Mouse (Mus musculus) forebrain, embryonic 16.5 days (tissue): ENCODE measurements around the gene Gm21761. TPM values are rescaled to one million over a fixed set of nuclear protein-coding genes. Genes with fewer than 3 reads are reported as not detected.
"Not testable (repeated sequence)": the region's sequence is repeated elsewhere in the genome, so short reads cannot be mapped to it uniquely, and the experiment has no call there.

Experiments used
- ATAC-seq: fragments of 200-750 bp; cut with Nextera tagmentation; 2 replicates; pipeline ENCODE4 v1.8.0; 2017; ENCODE audit warnings: mild to moderate bottlenecking, moderate library complexity
- H3K27ac ChIP-seq: fragments of 300-500 bp; sonication (generic); 2 replicates; pipeline ENCODE4 v1.5.1; 2014; ENCODE audit warnings: low read length, control low read depth
- H3K27me3 ChIP-seq: fragments of 300-500 bp; sonication (generic); replicated peaks from 2 replicates; pipeline ENCODE4 v1.6.1; 2014; ENCODE audit warnings: low read length; ENCODE audit not compliant: control insufficient read depth, insufficient read depth
- H3K36me3 ChIP-seq: fragments of 300-500 bp; sonication (generic); 2 replicates; pipeline ENCODE4 v1.6.1; 2014; ENCODE audit not compliant: control insufficient read depth, insufficient read depth
- H3K4me1 ChIP-seq: fragments of 300-500 bp; sonication (generic); replicated peaks from 2 replicates; pipeline ENCODE4 v1.6.1; 2014; ENCODE audit warnings: low read length; ENCODE audit not compliant: control insufficient read depth, insufficient read depth
- H3K4me2 ChIP-seq: fragments of 300-500 bp; sonication (generic); 2 replicates; pipeline ENCODE4 v1.6.1; 2014; ENCODE audit warnings: mild to moderate bottlenecking, low read length, control low read depth
- H3K4me3 ChIP-seq: fragments of 300-500 bp; sonication (generic); replicated peaks from 2 replicates; pipeline ENCODE4 v1.5.1; 2014; ENCODE audit warnings: mild to moderate bottlenecking, low read length, control low read depth
- H3K9ac ChIP-seq: fragments of 300-500 bp; sonication (generic); replicated peaks from 2 replicates; pipeline ENCODE4 v1.6.1; 2014; ENCODE audit warnings: low read depth, low read length, control low read depth
- H3K9me3 ChIP-seq: fragments of 300-500 bp; sonication (generic); 2 replicates; pipeline ENCODE4 v1.6.1; 2016; ENCODE audit warnings: low read length; ENCODE audit not compliant: control insufficient read depth
- WGBS: fragments of 180-500 bp; shearing (Covaris S2); extraction: QIAGEN DNeasy Blood & Tissue Kit; methylation state at CpG from one replicate; pipeline ENCODE4 v1.1.7; 2014; 5-methylcytosine and 5-hydroxymethylcytosine counted together
- polyA plus RNA-seq: library from polyadenylated mRNA; unstranded; fragments of >200 nt; fragmentation: Nextera tagmentation; extraction: Ambion mirVana; gene quantifications from 2 replicates; pipeline ENCODE4 v1.2.1, GENCODE M21; 2015

Gene Gm21761
- polyA plus RNA-seq, 1 experiment from 2014 or later = not detected

GRCm38 (mm10) chr13:119924597-119925340, 4.3 kb downstream of the Gm21761 start:
- H3K27ac ChIP-seq, H3K4me3 ChIP-seq, H3K4me1 ChIP-seq, ATAC-seq, H3K27me3 ChIP-seq, H3K9ac ChIP-seq, H3K4me2 ChIP-seq, H3K36me3 ChIP-seq, H3K9me3 ChIP-seq: not testable (repeated sequence)
- WGBS = 74% methylated on average over 2 of the region's 3 CpGs

DNA sequence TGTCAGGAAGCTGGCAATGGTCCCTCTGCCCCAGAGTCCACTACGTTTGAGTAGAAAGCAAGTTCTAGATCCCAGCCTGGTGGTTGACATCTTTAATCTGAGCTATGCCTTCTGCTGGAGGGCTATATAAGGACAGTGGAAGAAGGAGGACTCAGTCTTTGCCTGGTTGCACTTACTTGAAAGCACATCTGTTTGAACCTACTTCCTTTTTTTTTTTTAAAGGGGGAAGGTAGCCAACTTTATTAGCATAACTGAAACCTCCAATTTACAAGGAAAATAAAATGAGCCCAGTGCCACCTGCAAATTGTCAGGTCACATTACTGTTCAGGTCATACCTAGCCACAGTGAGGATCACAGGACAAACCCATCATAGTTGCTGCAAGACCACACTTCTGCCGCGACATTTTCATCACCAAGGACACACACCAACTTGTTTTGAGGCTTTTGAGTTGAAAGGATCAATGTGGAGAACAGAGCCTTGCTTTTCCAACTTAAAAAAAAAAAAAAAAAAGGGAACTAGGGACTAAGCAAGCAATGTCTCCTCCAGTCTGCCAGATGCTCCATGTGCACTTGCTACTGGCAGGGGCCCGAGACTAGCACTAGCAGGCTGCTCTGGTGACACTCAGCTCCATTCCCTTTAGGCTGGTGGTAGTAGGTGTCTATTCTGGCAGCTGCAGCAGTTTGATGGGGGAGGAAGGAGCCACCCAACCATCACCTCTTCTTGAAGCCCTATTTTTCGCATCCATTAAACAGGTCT, 11.9 kb downstream of the Gm21761 start:
- H3K9me3 ChIP-seq, H3K4me3 ChIP-seq, H3K9ac ChIP-seq, H3K36me3 ChIP-seq, ATAC-seq, H3K27ac ChIP-seq, H3K4me2 ChIP-seq, H3K4me1 ChIP-seq, H3K27me3 ChIP-seq: not testable (repeated sequence)
- WGBS = 84% methylated on average over 4 of the region's 5 CpGs

DNA sequence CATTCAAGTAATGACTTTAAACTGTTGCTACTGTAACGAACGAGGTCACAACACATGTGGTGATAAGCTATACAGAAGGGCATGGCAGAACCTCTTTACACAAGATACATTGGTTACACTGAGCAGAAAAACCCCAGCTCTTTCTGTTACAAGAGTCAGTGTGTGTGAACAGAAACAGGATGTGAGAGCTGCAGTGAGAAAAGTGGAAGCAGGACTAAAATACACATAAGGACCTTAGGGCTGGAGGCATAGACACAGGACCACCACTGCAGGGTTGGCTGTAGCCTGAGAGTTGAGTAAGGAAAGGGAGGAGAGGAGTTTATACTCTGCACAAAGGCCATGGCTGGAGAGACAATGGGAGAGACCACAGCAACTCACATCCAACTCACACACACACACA, 12.6 kb downstream of the Gm21761 start:
- not testable (repeated sequence) for H3K36me3 ChIP-seq, H3K9ac ChIP-seq, ATAC-seq, H3K27me3 ChIP-seq, H3K27ac ChIP-seq, H3K9me3 ChIP-seq, H3K4me1 ChIP-seq, H3K4me2 ChIP-seq, H3K4me3 ChIP-seq
- 74% methylated on average over 2 of the region's 2 CpGs for WGBS

DNA sequence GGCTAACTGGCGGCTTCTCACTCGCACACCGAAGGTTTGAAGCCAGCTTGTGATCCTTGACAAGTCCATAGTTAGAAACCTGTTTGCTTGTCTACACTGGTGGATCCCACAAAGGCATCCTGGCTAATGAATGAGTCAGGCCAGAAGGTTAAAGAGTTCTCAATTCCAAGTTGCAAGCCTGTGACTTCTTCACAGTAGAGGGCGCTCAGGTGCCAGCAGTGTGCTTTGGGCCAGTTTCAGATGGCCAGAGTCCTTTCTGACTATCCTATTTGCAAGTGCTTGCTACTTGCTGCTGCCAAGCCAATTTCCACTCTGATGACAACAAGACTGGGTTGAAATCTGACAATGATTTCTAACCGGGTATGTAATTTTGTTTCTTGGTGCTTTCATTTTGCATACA, 30.5 kb downstream of the Gm21761 start:
- not testable (repeated sequence) for ATAC-seq, H3K4me2 ChIP-seq, H3K4me1 ChIP-seq, H3K36me3 ChIP-seq, H3K9ac ChIP-seq, H3K4me3 ChIP-seq, H3K9me3 ChIP-seq, H3K27me3 ChIP-seq, H3K27ac ChIP-seq
- WGBS = 59% methylated on average over 4 of the region's 5 CpGs

DNA sequence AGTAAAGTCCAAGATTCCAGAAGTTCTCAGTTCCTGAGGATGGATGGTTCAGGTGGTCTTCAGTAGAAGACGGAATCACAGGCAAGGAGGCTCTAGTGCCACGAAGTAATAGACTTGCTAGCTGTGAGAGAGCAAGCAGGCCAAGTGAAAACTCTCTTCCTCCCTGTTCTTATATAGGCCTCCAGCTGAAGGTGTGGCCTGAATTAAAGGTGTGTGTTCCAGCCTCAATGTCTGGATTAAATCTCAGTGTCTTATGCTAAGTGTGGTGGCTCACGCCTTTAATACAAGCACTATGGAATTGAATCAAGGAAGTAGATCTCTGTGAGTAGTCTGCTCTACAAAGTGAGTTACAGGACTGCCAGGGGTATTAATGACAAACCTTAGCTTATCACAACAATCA, 34.4 kb downstream of the Gm21761 start, which contains the start of gene Tcstv1:
TSS of gene Tcstv1 (minus strand) at position 101 of the 400 bp plus-strand sequence.
- H3K4me2 ChIP-seq, H3K4me3 ChIP-seq, ATAC-seq, H3K27me3 ChIP-seq, H3K27ac ChIP-seq, H3K4me1 ChIP-seq, H3K9ac ChIP-seq, H3K9me3 ChIP-seq, H3K36me3 ChIP-seq: not testable (repeated sequence)
- WGBS = 77% methylated on average over 3 of the region's 3 CpGs

- not testable (repeated sequence) for H3K4me1 ChIP-seq, H3K4me2 ChIP-seq, H3K9ac ChIP-seq, H3K27ac ChIP-seq, H3K9me3 ChIP-seq, H3K4me3 ChIP-seq, H3K36me3 ChIP-seq, H3K27me3 ChIP-seq, ATAC-seq
- WGBS = 59% methylated on average over 4 of the region's 4 CpGs
These were observed 42.2 kb downstream of the Gm21761 start for GRCm38 (mm10) chr13:119886896-119887295.

DNA sequence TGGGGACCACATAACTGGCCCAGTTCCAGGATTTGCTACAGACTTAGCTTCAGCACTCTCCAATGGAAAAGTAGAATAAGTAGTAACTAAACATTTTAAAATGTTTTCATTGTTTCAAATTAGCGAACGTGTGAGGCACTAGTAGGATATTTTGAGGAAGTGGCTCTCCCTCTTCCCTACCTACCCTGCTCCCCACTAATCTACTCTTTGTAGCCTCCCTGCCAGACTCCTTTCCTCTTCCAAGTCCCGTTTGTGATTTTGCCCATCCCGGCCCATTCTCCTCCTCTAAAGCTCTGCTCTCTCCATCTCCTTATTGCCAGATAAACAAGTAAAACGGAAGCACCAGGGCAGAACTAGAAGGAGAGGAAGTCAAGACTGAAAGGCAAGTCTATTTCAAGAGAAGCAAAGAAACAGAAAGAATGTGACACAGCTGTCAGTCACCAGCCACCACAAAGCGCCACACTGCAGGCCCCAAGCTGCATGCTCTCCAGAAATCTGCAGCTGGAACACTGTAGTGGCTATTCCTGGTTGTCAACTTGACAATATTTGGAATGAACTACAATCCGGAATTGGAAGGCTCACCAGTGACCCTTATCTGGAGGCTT, 64.6 kb downstream of the Gm21761 start:
- not testable (repeated sequence) for H3K9me3 ChIP-seq, H3K27ac ChIP-seq, H3K4me2 ChIP-seq, H3K36me3 ChIP-seq, H3K27me3 ChIP-seq, H3K9ac ChIP-seq, H3K4me1 ChIP-seq, H3K4me3 ChIP-seq, ATAC-seq
- 81% methylated on average over 6 of the region's 7 CpGs for WGBS

- WGBS = no CpG with 5 or more reads among the region's 6 CpGs
- not testable (repeated sequence) for H3K36me3 ChIP-seq, H3K4me2 ChIP-seq, H3K4me1 ChIP-seq, ATAC-seq, H3K9me3 ChIP-seq, H3K27me3 ChIP-seq, H3K27ac ChIP-seq, H3K4me3 ChIP-seq, H3K9ac ChIP-seq
These were observed 66.7 kb downstream of the Gm21761 start for GRCm38 (mm10) chr13:119862399-119862798.
